Mouse (Mus musculus) A20 (cell line): Measurements from ENCODE around the gene Spry1.

Source experiments
- DNase-seq: peaks from one replicate; pipeline ENCODE4 v3.0.0-alpha.2; 2011; ENCODE audit warnings: low read depth, low spot score

The Spry1 gene

GRCm38 (mm10) chr3:37672266-37673040, 32.7 kb downstream of the Spry1 start:
- DNase-seq, result no peak

GRCm38 (mm10) chr3:37673513-37674261, 33.9 kb downstream of the Spry1 start:
- no peak for DNase-seq

GRCm38 (mm10) chr3:37675056-37675525, 35.3 kb downstream of the Spry1 start:
- DNase-seq, result no peak

- DNase-seq, result no peak
Observed at GRCm38 (mm10) chr3:37676291-37676690, 36.5 kb downstream of the Spry1 start.

GRCm38 (mm10) chr3:37686219-37686618, 46.5 kb downstream of the Spry1 start:
- DNase-seq, result no peak

GRCm38 (mm10) chr3:37686751-37687150, 47.0 kb downstream of the Spry1 start:
- no peak for DNase-seq

- DNase-seq, result no peak
Observed at GRCm38 (mm10) chr3:37687158-37687980, 47.6 kb downstream of the Spry1 start.

- no peak for DNase-seq
Observed at GRCm38 (mm10) chr3:37692945-37693344, 53.2 kb downstream of the Spry1 start.

GRCm38 (mm10) chr3:37693552-37693951, 53.8 kb downstream of the Spry1 start:
- DNase-seq, result no peak
